Mouse (Mus musculus): ENCODE data around the gene Crybg1. TPM values are rescaled to one million over a fixed set of nuclear protein-coding genes. Genes with fewer than 3 reads are reported as not detected.
A peak's percentile ranks its signal among the peaks of the same experiment; 100 is the strongest.

Gene Crybg1
- polyA plus RNA-seq, 1 experiment from 2014 or later, result 4.6 TPM

DNA sequence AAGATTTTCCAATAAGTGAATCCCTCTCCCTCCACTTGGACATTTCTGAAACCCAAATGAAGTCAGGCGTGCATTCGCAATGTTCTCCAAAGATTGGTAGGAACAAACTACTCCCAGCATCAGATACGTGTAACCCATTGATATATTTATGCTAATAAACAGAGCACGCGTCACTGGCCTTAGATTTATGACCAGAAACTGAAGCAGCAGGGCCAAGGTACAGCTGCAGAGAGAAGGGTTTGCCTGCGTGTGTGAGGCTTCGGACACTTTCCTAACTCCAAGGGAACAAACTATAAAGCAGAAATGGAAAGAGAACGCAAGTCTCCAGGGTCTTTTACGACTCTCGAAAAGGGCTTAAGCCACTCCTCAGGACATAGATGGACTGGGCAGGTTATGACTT, 5.3 kb downstream of the Crybg1 start:
- Histone ChIP-seq H3K4me2 (replicated peaks) (no peak overlapping the region), H3K36me3 (no peaks in the 10 kb centered on the region), H3K4me3 (replicated peaks) (no peak overlapping the region), H3K4me1 (peaks cover under 1% of the 10 kb centered on the region; the same call in 1 of the 2 replicates), H3K9ac (no peak overlapping the region), H3K9me3 (replicated peaks) (no peaks in the 10 kb centered on the region), H3K27me3 (no peaks in the 10 kb centered on the region), H3K27ac (replicated peaks) (no peak overlapping the region)
- ATAC-seq (ENCODE audit: insufficient number of reproducible peaks, low FRiP score, low TSS enrichment, low read depth), result no peak
- WGBS, result 88% methylated on average over 10 of the region's 10 CpGs

- Histone ChIP-seq H3K4me2 (replicated peaks) (no peak overlapping the region), H3K27me3 (no peaks in the 10 kb centered on the region), H3K4me1 (no peaks in the 10 kb centered on the region), H3K9ac (no peak overlapping the region), H3K4me3 (replicated peaks) (no peak overlapping the region), H3K36me3 (no peaks in the 10 kb centered on the region), H3K9me3 (replicated peaks) (no peaks in the 10 kb centered on the region), H3K27ac (replicated peaks) (no peak overlapping the region)
- WGBS, result 65% methylated on average over 13 of the region's 13 CpGs
- ATAC-seq (ENCODE audit: insufficient number of reproducible peaks, low FRiP score, low TSS enrichment, low read depth), result no peak
These were observed 10.4 kb downstream of the Crybg1 start for GRCm38 (mm10) chr10:44138137-44138855.

- Histone ChIP-seq H3K4me2 (replicated peaks) (no peak overlapping the region), H3K36me3 (no peaks in the 10 kb centered on the region), H3K9me3 (replicated peaks) (no peaks in the 10 kb centered on the region), H3K27me3 (no peaks in the 10 kb centered on the region), H3K27ac (replicated peaks) (no peak overlapping the region), H3K4me3 (replicated peaks) (no peak overlapping the region), H3K4me1 (no peaks in the 10 kb centered on the region), H3K9ac (no peak overlapping the region)
- ATAC-seq (ENCODE audit: insufficient number of reproducible peaks, low FRiP score, low TSS enrichment, low read depth), result no peak
- WGBS, result 61% methylated on average over 5 of the region's 5 CpGs
These were observed 22.6 kb downstream of the Crybg1 start for GRCm38 (mm10) chr10:44126047-44126446.

- WGBS, result 64% methylated on average over 6 of the region's 6 CpGs
- H3K27me3 ChIP-seq, result no peaks in the 10 kb centered on the region
- no peaks in the 10 kb centered on the region for H3K9me3 ChIP-seq (replicated peaks)
- ATAC-seq (ENCODE audit: insufficient number of reproducible peaks, low FRiP score, low TSS enrichment, low read depth), result no peak
- H3K4me1 ChIP-seq, result no peaks in the 10 kb centered on the region
- no peak overlapping the region for H3K4me3 ChIP-seq (replicated peaks)
- H3K27ac ChIP-seq (replicated peaks), result no peak overlapping the region
- no peak overlapping the region for H3K9ac ChIP-seq
- no peak overlapping the region for H3K4me2 ChIP-seq (replicated peaks)
- H3K36me3 ChIP-seq, result no peaks in the 10 kb centered on the region
These were observed 24.2 kb downstream of the Crybg1 start for GRCm38 (mm10) chr10:44124400-44124933.

DNA sequence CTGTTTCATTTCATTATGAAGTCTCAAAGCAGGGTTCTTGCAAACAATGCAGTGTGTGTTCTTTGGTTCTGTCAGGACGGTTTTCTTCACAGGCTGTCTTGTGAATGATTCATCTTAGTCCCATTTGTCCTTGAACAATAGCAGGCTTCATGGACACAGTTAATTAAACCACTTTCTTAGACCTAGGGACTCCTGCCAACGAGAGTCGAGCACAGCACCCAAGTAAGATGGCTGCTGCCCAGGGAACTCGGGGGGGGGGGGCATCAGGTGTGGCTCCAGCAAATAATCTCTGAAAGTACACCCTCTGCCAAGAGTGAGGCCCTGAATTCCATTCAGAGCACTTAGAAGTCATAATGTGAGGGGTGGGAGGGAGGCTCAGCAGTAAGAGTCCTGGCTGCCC, 30.0 kb downstream of the Crybg1 start:
- no peak overlapping the region for H3K27ac ChIP-seq (replicated peaks)
- ATAC-seq (ENCODE audit: insufficient number of reproducible peaks, low FRiP score, low TSS enrichment, low read depth), result no peak
- WGBS, result 42% methylated on average over 4 of the region's 4 CpGs

GRCm38 (mm10) chr10:44116796-44117195, 31.9 kb downstream of the Crybg1 start:
- no peak for ATAC-seq (ENCODE audit: insufficient number of reproducible peaks, low FRiP score, low TSS enrichment, low read depth)
- Histone ChIP-seq H3K4me1 (no peaks in the 10 kb centered on the region), H3K36me3 (no peaks in the 10 kb centered on the region), H3K4me2 (replicated peaks) (no peak overlapping the region), H3K4me3 (replicated peaks) (no peak overlapping the region), H3K9me3 (replicated peaks) (no peaks in the 10 kb centered on the region), H3K27ac (replicated peaks) (no peak overlapping the region), H3K9ac (no peak overlapping the region), H3K27me3 (no peaks in the 10 kb centered on the region)
- 92% methylated on average over 5 of the region's 5 CpGs for WGBS

More for the DNA sequence above, 30.0 kb downstream of the Crybg1 start:
- Histone ChIP-seq H3K4me3 (replicated peaks) (no peak overlapping the region), H3K9me3 (replicated peaks) (no peaks in the 10 kb centered on the region), H3K9ac (no peak overlapping the region), H3K4me2 (replicated peaks) (no peak overlapping the region), H3K36me3 (no peaks in the 10 kb centered on the region), H3K4me1 (no peaks in the 10 kb centered on the region), H3K27me3 (no peaks in the 10 kb centered on the region)

GRCm38 (mm10) chr10:44114611-44115010, 34.0 kb downstream of the Crybg1 start:
- no peak overlapping the region for H3K4me3 ChIP-seq (replicated peaks)
- no peaks in the 10 kb centered on the region for H3K9me3 ChIP-seq (replicated peaks)
- H3K9ac ChIP-seq, result no peak overlapping the region
- no peaks in the 10 kb centered on the region for H3K36me3 ChIP-seq
- ATAC-seq (ENCODE audit: insufficient number of reproducible peaks, low FRiP score, low TSS enrichment, low read depth), result no peak
- no peak overlapping the region for H3K4me2 ChIP-seq (replicated peaks)
- no peaks in the 10 kb centered on the region for H3K4me1 ChIP-seq
- 42% methylated on average over 4 of the region's 4 CpGs for WGBS
- no peaks in the 10 kb centered on the region for H3K27me3 ChIP-seq
- no peak overlapping the region for H3K27ac ChIP-seq (replicated peaks)

DNA sequence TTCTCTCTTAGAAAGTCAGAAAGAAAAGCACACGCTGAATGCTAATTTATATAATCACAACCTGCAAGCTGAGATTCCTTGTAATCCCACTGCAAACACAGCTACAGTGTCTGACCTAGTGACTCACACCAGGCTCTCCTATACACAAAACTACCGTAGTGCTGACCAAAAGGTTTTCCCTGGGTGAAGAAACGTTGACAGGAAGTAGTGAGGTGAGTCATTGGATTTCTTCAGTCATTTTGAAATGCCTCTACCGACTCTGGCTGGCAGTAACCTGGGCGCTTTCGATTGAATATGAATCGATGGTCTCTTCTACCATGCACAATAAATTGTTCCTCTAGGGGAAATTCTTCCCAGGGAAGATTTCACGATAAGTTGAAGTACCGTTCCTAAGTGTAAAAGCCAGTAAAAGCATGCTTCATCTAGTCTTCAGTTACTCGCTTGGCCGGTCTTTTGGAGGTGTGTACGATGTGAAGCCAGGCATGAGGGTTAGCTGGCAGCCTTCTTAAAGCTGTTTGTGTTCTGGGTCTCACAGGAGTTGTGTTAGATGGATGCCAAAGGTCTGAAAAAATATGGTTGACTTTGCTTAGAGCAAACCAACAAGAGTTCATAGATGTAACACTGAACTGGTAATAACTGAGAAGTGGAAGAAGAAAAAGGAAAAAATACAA, 36.5 kb downstream of the Crybg1 start:
- WGBS, result 60% methylated on average over 12 of the region's 12 CpGs
- no peak for ATAC-seq (ENCODE audit: insufficient number of reproducible peaks, low FRiP score, low TSS enrichment, low read depth)

GRCm38 (mm10) chr10:44111168-44111567, 37.5 kb downstream of the Crybg1 start:
- Histone ChIP-seq H3K4me1 (no peaks in the 10 kb centered on the region), H3K36me3 (no peaks in the 10 kb centered on the region), H3K4me3 (replicated peaks) (no peak overlapping the region), H3K4me2 (replicated peaks) (no peak overlapping the region), H3K27ac (replicated peaks) (no peak overlapping the region), H3K9me3 (replicated peaks) (no peaks in the 10 kb centered on the region), H3K9ac (no peak overlapping the region), H3K27me3 (no peaks in the 10 kb centered on the region)
- no peak for ATAC-seq (ENCODE audit: insufficient number of reproducible peaks, low FRiP score, low TSS enrichment, low read depth)
- 83% methylated on average over 10 of the region's 10 CpGs for WGBS

More for the DNA sequence above, 36.5 kb downstream of the Crybg1 start:
- Histone ChIP-seq H3K4me2 (replicated peaks) (no peak overlapping the region), H3K27me3 (no peaks in the 10 kb centered on the region), H3K36me3 (no peaks in the 10 kb centered on the region), H3K4me1 (no peaks in the 10 kb centered on the region), H3K9ac (no peak overlapping the region), H3K27ac (replicated peaks) (peak overlapping the region; percentile 17; the same call in 1 of the 2 replicates), H3K4me3 (replicated peaks) (no peak overlapping the region), H3K9me3 (replicated peaks) (no peaks in the 10 kb centered on the region)

DNA sequence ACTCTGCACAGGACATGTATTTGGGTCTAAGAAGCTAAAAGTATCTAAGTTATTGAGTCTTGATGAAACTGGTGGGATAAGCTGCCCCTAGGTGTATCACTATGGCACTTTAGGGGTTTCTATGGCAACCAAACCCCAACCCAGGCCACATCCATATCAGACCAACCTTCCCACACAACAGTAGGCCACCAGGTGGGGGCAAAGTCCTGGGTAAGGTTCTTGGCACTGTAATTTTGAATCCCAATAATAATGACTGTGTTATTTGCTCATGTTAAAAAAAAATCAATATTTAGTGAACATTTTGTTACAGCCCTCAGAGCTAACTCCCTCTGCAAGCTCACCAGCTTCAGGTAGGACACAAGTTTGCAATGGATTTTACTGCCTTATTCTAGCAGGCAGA, 38.2 kb downstream of the Crybg1 start:
- no peaks in the 10 kb centered on the region for H3K9me3 ChIP-seq (replicated peaks)
- H3K9ac ChIP-seq, result no peak overlapping the region
- no peaks in the 10 kb centered on the region for H3K36me3 ChIP-seq
- H3K27ac ChIP-seq (replicated peaks), result no peak overlapping the region
- no peak overlapping the region for H3K4me2 ChIP-seq (replicated peaks)
- H3K27me3 ChIP-seq, result no peaks in the 10 kb centered on the region
- no peak for ATAC-seq (ENCODE audit: insufficient number of reproducible peaks, low FRiP score, low TSS enrichment, low read depth)
- H3K4me1 ChIP-seq, result no peaks in the 10 kb centered on the region
- no peak overlapping the region for H3K4me3 ChIP-seq (replicated peaks)

- ATAC-seq (ENCODE audit: insufficient number of reproducible peaks, low FRiP score, low TSS enrichment, low read depth), result no peak
These were observed 53.9 kb downstream of the Crybg1 start for GRCm38 (mm10) chr10:44094794-44095193.

More at GRCm38 (mm10) chr10:44094794-44095193, 53.9 kb downstream of the Crybg1 start:
- Histone ChIP-seq H3K4me2 (replicated peaks) (no peak overlapping the region), H3K4me3 (replicated peaks) (no peak overlapping the region), H3K4me1 (no peaks in the 10 kb centered on the region), H3K36me3 (no peaks in the 10 kb centered on the region), H3K9me3 (replicated peaks) (peaks cover 7% of the 10 kb centered on the region; the same call in 1 of the 2 replicates), H3K27me3 (no peaks in the 10 kb centered on the region), H3K27ac (replicated peaks) (no peak overlapping the region), H3K9ac (no peak overlapping the region)
- 49% methylated on average over 2 of the region's 2 CpGs for WGBS

Measured in embryonic facial prominence, embryonic 15.5 days (tissue).